Mouse (Mus musculus): ENCODE measurements around the gene Tfb2m.

DNA sequence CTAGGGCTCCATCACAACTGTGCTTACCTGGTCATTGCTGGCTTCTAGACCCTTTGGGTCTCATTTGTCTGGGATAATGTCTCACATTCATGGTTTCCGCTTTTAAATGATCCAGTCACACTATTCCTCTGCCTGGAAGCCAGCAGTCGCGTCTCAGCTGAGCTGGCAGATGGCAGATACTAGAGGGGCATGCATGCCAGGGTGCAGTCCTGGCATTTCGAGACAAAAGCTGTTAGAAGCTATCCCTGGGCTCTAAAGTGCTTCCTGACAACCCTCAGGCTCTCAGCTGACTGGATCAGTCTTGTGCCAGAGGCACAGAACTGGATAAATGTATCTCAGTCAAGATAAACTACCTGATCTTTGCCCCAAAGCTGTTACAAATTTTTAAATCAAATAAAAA, 42.2 kb upstream of the Tfb2m start:
- TF ChIP-seq EP300 (IDR thresholded peaks at IDR 0.05; ENCODE audit: low read depth) (no peak), CTCF (IDR thresholded peaks at IDR 0.05; ENCODE audit: low read depth) (no peak)
